Mouse (Mus musculus) heart, embryonic 15.5 days (tissue): ENCODE results near the gene Adgra1. TPM values are rescaled to one million over a fixed set of nuclear protein-coding genes. Genes with fewer than 3 reads are reported as not detected.

ENCODE experiments used
- ATAC-seq: fragments of 200-750 bp; cut with Nextera tagmentation; replicated peaks from 2 replicates; pipeline ENCODE4 v1.8.0; 2017; ENCODE audit warnings: low read depth, moderate TSS enrichment; ENCODE audit not compliant: insufficient number of reproducible peaks, insufficient read depth, low FRiP score
- H3K27ac ChIP-seq: fragments of 300-500 bp; sonication (generic); 2 replicates; pipeline ENCODE4 v1.5.1; 2015; ENCODE audit warnings: mild to moderate bottlenecking, inconsistent platforms
- H3K27me3 ChIP-seq: fragments of 300-500 bp; sonication (generic); 2 replicates; pipeline ENCODE4 v1.6.1; 2015; ENCODE audit warnings: inconsistent platforms
- H3K36me3 ChIP-seq: fragments of 300-500 bp; sonication (generic); 2 replicates; pipeline ENCODE4 v1.6.1; 2015; ENCODE audit warnings: mild to moderate bottlenecking, inconsistent platforms
- H3K4me1 ChIP-seq: fragments of 300-500 bp; sonication (generic); replicated peaks from 2 replicates; pipeline ENCODE4 v1.6.1; 2015; ENCODE audit warnings: inconsistent platforms
- H3K4me2 ChIP-seq: fragments of 300-500 bp; sonication (generic); 2 replicates; pipeline ENCODE4 v1.6.1; 2015; ENCODE audit warnings: inconsistent platforms, mild to moderate bottlenecking, moderate library complexity
- H3K4me3 ChIP-seq: fragments of 300-500 bp; sonication (generic); 2 replicates; pipeline ENCODE4 v1.5.1; 2015; ENCODE audit warnings: mild to moderate bottlenecking, inconsistent platforms
- H3K9ac ChIP-seq: fragments of 300-500 bp; sonication (generic); 2 replicates; pipeline ENCODE4 v1.6.1; 2015; ENCODE audit warnings: mild to moderate bottlenecking, inconsistent platforms
- H3K9me3 ChIP-seq: fragments of 300-500 bp; sonication (generic); replicated peaks from 2 replicates; pipeline ENCODE4 v1.6.1; 2016; ENCODE audit warnings: inconsistent platforms
- WGBS: fragments of 180-500 bp; shearing (Covaris S2); methylation state at CpG from one replicate; pipeline ENCODE4 v1.1.7; 2015; ENCODE audit warnings: mixed read lengths; 5-methylcytosine and 5-hydroxymethylcytosine counted together
- polyA plus RNA-seq: library from polyadenylated mRNA; unstranded; fragments of >200 nt; fragmentation: Nextera tagmentation; extraction: Ambion mirVana; gene quantifications from 2 replicates; pipeline ENCODE4 v1.2.1, GENCODE M21; 2015

Gene Adgra1
- polyA plus RNA-seq, 1 experiment from 2014 or later, result not detected

GRCm38 (mm10) chr7:139822301-139823010, 11.5 kb upstream of the Adgra1 start:
- no peak overlapping the region for H3K4me2 ChIP-seq
- WGBS, result 58% methylated on average over 12 of the region's 12 CpGs
- no peak for ATAC-seq

GRCm38 (mm10) chr7:139827687-139828086, 6.3 kb upstream of the Adgra1 start:
- Histone ChIP-seq H3K9ac (no peak overlapping the region), H3K27me3 (peaks cover 38% of the 10 kb centered on the region), H3K27ac (no peak overlapping the region), H3K4me3 (no peak overlapping the region), H3K9me3 (no peaks in the 10 kb centered on the region), H3K36me3 (no peaks in the 10 kb centered on the region), H3K4me1 (0 out of 2 replicates have a peak, but pooled peaks cover 1% of the 10 kb centered on the region), H3K4me2 (no peak overlapping the region)
- WGBS, result 7% methylated on average over 9 of the region's 9 CpGs
- ATAC-seq, result no peak

More at GRCm38 (mm10) chr7:139822301-139823010, 11.5 kb upstream of the Adgra1 start:
- Histone ChIP-seq H3K4me3 (no peak overlapping the region), H3K27ac (no peak overlapping the region), H3K4me1 (0 out of 2 replicates have a peak, but pooled peaks cover 3% of the 10 kb centered on the region), H3K9ac (no peak overlapping the region), H3K27me3 (peaks cover 2% of the 10 kb centered on the region), H3K36me3 (no peaks in the 10 kb centered on the region), H3K9me3 (no peaks in the 10 kb centered on the region)

- ATAC-seq, result no peak
- Histone ChIP-seq H3K36me3 (no peaks in the 10 kb centered on the region), H3K4me2 (peak overlapping the region; percentile 56), H3K4me3 (peak overlapping the region; percentile 23), H3K9ac (no peak overlapping the region), H3K27ac (no peak overlapping the region), H3K27me3 (peaks cover 72% of the 10 kb centered on the region), H3K4me1 (peaks cover 14% of the 10 kb centered on the region), H3K9me3 (no peaks in the 10 kb centered on the region)
- 32% methylated on average over 5 of the region's 5 CpGs for WGBS
These were observed 442 bp upstream of the Adgra1 start for GRCm38 (mm10) chr7:139833532-139833931.

DNA sequence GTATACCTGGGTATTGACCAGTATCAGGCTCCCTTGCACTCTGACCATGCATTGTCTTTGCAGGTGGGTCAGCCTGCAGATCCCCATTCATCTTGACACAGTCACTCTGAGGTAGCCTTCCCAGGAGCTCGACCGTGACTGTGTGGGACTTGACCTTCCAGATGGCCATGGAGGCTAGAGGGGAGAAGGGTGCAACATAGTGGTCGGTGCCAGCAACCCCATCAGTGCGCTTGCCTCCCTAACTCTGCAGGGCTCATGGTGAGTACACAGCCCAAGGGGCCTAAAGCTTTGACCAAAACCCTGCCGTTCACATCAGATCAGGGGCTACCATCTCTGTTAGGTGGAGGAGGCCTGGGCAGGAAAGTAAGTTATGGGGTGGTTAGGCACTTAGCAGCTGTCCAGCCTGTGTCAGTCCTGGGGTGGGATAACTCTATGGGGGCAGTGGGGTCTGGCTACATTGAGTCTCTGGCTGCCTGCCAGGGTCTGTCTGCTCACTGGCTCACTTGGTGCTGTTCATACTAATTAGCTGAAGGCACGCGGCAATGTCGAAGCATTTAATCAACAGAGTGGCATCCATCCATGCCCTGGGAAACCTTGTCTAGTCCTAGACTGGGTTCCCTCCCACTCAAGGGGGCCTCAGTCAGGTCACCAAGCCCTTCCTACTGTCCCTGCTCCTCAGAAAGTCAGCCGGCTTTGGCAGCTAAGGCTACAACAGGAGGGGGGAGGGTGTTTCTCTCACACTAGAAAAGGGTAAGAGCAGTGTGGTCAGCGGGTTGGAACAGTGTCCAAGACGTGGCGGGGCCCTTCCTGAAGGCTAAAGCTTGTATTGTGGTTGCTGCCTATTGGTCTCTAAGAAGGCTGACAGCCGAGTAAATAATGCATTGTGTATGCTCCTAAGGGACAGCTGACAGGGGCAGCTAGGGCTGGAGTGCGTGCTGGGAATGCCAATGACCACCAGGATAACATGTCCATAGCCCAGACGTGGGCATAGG, 1.5 kb downstream of the Adgra1 start:
- Histone ChIP-seq H3K27ac (no peak overlapping the region), H3K27me3 (peaks cover 59% of the 10 kb centered on the region), H3K9ac (no peak overlapping the region), H3K4me1 (peaks cover 14% of the 10 kb centered on the region), H3K4me3 (no peak overlapping the region), H3K36me3 (no peaks in the 10 kb centered on the region), H3K4me2 (no peak overlapping the region), H3K9me3 (no peaks in the 10 kb centered on the region)
- ATAC-seq, result no peak; the same call in 1 of the 2 replicates
- WGBS, result 61% methylated on average over 15 of the region's 15 CpGs

DNA sequence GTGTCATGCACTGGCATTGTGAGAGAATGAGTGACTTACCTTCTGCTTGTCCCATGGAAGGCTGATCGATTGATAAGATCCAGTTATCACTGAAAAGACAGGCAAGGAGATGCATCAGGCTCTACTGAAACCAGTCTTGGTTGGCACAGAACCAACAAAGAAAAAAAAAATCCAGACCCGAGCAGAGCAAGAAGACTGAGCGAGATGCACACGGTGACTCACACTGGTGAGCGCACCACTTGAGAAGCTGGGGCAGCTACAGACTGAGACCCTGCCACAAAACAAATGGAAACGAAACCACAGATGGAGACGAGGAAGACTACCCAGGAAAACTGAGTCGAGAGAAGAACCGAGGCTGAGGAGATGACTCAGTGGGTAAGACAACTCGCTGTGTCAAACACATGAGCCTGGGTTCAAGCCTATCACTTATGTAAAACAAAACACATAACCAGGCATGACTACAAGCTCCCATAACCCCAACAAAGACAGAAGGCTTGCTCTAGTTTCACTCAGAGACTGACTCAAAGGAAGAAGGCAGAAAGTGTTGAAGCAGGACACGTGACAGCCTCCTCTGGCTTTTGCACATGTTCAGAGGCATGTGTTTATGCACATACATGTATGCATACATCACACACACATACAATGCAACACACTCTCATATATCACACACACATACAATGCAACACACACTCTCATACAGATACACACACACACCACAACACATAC, 6.6 kb downstream of the Adgra1 start:
- H3K9ac ChIP-seq, result no peak overlapping the region
- no peak overlapping the region for H3K27ac ChIP-seq
- H3K4me1 ChIP-seq, result no peaks in the 10 kb centered on the region; the same call in 1 of the 2 replicates
- 70% methylated on average over 11 of the region's 11 CpGs for WGBS
- no peak for ATAC-seq
- no peaks in the 10 kb centered on the region for H3K9me3 ChIP-seq
- H3K36me3 ChIP-seq, result no peaks in the 10 kb centered on the region
- no peak overlapping the region for H3K4me3 ChIP-seq
- H3K27me3 ChIP-seq, result peaks cover 17% of the 10 kb centered on the region
- no peak overlapping the region for H3K4me2 ChIP-seq

DNA sequence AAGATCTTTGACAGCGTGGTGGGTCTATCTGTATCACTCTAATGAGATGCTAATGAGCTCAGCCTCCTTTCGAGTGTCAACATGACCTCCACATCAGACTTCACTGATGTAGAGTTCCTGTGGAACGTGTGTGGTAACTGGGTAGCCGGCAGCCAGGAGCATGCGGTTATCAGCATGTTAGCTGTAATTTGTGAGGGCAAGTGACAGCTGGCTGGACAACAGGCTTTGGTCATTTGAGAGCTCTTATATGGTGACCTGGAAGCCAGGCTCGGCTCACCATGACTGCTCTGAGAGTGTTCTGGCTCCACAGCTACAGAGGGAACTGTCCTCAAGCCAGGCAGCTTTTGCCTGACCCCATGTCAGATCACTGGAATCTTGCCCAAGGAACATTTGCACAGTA, 8.4 kb downstream of the Adgra1 start:
- no peak overlapping the region for H3K4me2 ChIP-seq
- WGBS, result 50% methylated on average over 6 of the region's 6 CpGs
- H3K9ac ChIP-seq, result no peak overlapping the region
- H3K27ac ChIP-seq, result no peak overlapping the region
- H3K4me1 ChIP-seq, result no peaks in the 10 kb centered on the region; the same call in 1 of the 2 replicates
- no peaks in the 10 kb centered on the region for H3K9me3 ChIP-seq
- ATAC-seq, result no peak
- no peak overlapping the region for H3K4me3 ChIP-seq
- H3K36me3 ChIP-seq, result no peaks in the 10 kb centered on the region
- peaks cover under 1% of the 10 kb centered on the region; the same call in 1 of the 2 replicates for H3K27me3 ChIP-seq

DNA sequence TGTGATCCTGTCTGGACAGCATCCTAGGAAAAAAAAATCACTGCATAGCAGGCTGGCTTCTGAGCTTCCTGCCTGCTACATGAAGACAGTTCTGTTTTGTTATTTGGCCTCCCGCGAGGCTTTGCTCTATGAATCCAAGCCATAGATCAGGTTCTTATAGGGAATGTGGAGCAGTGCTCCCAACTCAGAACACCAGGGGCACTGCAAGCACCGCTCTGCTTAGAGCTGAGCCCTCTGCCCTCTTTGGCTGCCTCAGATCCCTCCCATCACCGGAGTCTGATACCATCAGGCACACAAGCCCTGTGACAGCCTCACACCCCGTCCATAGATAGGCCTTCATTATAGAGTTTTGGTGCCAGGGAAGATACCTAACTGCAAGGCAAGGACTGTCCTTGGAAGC, 9.2 kb downstream of the Adgra1 start:
- WGBS, result 46% methylated on average over 5 of the region's 5 CpGs
- Histone ChIP-seq H3K36me3 (no peaks in the 10 kb centered on the region), H3K9ac (no peak overlapping the region), H3K9me3 (no peaks in the 10 kb centered on the region), H3K4me1 (no peaks in the 10 kb centered on the region; the same call in 1 of the 2 replicates), H3K27me3 (no peaks in the 10 kb centered on the region; the same call in 1 of the 2 replicates), H3K27ac (no peak overlapping the region), H3K4me3 (no peak overlapping the region), H3K4me2 (no peak overlapping the region)
- no peak for ATAC-seq

- H3K27me3 ChIP-seq, result no peaks in the 10 kb centered on the region; the same call in 1 of the 2 replicates
- H3K4me3 ChIP-seq, result no peak overlapping the region
- H3K36me3 ChIP-seq, result no peaks in the 10 kb centered on the region
- no peaks in the 10 kb centered on the region; the same call in 1 of the 2 replicates for H3K4me1 ChIP-seq
- no peak overlapping the region for H3K27ac ChIP-seq
- no peak for ATAC-seq
- WGBS, result 25% methylated on average over 5 of the region's 5 CpGs
- no peak overlapping the region for H3K4me2 ChIP-seq
- no peak overlapping the region for H3K9ac ChIP-seq
- H3K9me3 ChIP-seq, result no peaks in the 10 kb centered on the region
These were observed 9.8 kb downstream of the Adgra1 start for GRCm38 (mm10) chr7:139843776-139844175.

DNA sequence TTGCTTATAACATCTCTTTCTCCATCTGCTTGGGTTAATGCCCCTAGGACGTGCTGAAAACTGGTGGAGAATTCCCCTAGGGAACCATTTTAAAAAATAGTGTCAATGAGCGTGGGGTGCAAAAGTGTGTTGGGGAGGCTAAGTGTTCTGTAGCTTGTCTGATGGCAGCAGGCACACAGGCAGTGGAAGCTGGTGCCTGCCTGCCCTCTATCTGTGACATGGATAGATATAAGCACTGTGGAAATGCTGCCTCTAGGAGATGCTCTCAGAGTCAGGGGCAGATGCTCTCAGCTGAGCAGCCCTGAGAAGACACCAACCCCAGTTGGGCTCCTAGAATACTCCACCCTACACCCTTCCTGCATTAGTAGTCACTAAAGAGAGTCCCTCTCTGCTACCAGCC, 11.1 kb downstream of the Adgra1 start:
- H3K36me3 ChIP-seq, result no peaks in the 10 kb centered on the region
- WGBS, result 59% methylated on average over 2 of the region's 2 CpGs
- no peak for ATAC-seq
- no peak overlapping the region for H3K27ac ChIP-seq
- H3K27me3 ChIP-seq, result no peaks in the 10 kb centered on the region; the same call in 1 of the 2 replicates
- H3K4me1 ChIP-seq, result no peaks in the 10 kb centered on the region; the same call in 1 of the 2 replicates
- no peak overlapping the region for H3K9ac ChIP-seq
- H3K9me3 ChIP-seq, result no peaks in the 10 kb centered on the region
- no peak overlapping the region for H3K4me3 ChIP-seq
- no peak overlapping the region for H3K4me2 ChIP-seq

- Histone ChIP-seq H3K27ac (no peak overlapping the region), H3K36me3 (no peaks in the 10 kb centered on the region), H3K4me2 (no peak overlapping the region), H3K27me3 (no peaks in the 10 kb centered on the region; the same call in 1 of the 2 replicates), H3K9me3 (no peaks in the 10 kb centered on the region), H3K4me3 (no peak overlapping the region), H3K4me1 (no peaks in the 10 kb centered on the region), H3K9ac (no peak overlapping the region)
- 47% methylated on average over 6 of the region's 6 CpGs for WGBS
- ATAC-seq, result no peak
These were observed 16.2 kb downstream of the Adgra1 start for GRCm38 (mm10) chr7:139850152-139850551.

GRCm38 (mm10) chr7:139850677-139851076, 16.7 kb downstream of the Adgra1 start:
- ATAC-seq, result no peak
- no peak overlapping the region for H3K4me3 ChIP-seq
- H3K36me3 ChIP-seq, result no peaks in the 10 kb centered on the region
- H3K9ac ChIP-seq, result no peak overlapping the region
- 68% methylated on average over 5 of the region's 5 CpGs for WGBS
- no peaks in the 10 kb centered on the region for H3K27me3 ChIP-seq
- no peak overlapping the region for H3K4me2 ChIP-seq
- H3K4me1 ChIP-seq, result no peaks in the 10 kb centered on the region
- no peaks in the 10 kb centered on the region for H3K9me3 ChIP-seq
- H3K27ac ChIP-seq, result no peak overlapping the region
